8 mouse cellular contexts compared by ENCODE assay signal in genomic region chr13:24135282-24136230, GRCm38 (mm10).
DNase-seq lines count a peak whose midpoint lies in the region; ATAC-seq and TF ChIP-seq lines count a peak whose summit lies in the region.
"Had no signal": no experiment of that assay in that cellular context is flagged by ENCODE, and none has a peak within 500 bp of the region (broad histone marks: within the 10 kb centered on the region; RNA-seq: fewer than 3 reads in every experiment).

No protein-coding gene starts in this region.

- H3K4me1 ChIP-seq in heart, adult 2 months (ENCODE audit: control insufficient read depth, insufficient read depth, low read length): no peaks in the 10 kb centered on the region
- peaks cover 12% of the 10 kb centered on the region for H3K4me1 ChIP-seq in kidney, embryonic 16.5 days (ENCODE audit: insufficient read depth, low read length)
- peaks cover 11% of the 10 kb centered on the region; the same call in 1 of the 2 replicates for H3K4me1 ChIP-seq in neural tube, embryonic 12.5 days
- H3K4me1 ChIP-seq in forebrain, embryonic 12.5 days: peaks cover 12% of the 10 kb centered on the region; the same call in 1 of the 2 replicates
- H3K4me1 ChIP-seq: megakaryocyte, embryonic 14.5 days had no signal

- no peaks in the 10 kb centered on the region for H3K79me2 ChIP-seq in heart, adult 2 months (replicated peaks; ENCODE audit: control insufficient read depth, insufficient read depth, low read length)

- WGBS in heart, adult 2 months: 61% methylated on average over 21 of the region's 21 CpGs
- WGBS in kidney, embryonic 16.5 days: 11% methylated on average over 21 of the region's 21 CpGs
- WGBS in neural tube, embryonic 12.5 days: 46% methylated on average over 21 of the region's 21 CpGs
- WGBS in forebrain, embryonic 12.5 days: 58% methylated on average over 21 of the region's 21 CpGs

- DNase-seq in ovary, adult 18-20 months (ENCODE audit: low spot score): peak; percentile 5
- DNase-seq in ovary, postnatal 10 days (ENCODE audit: low spot score): no peak
- peak; percentile 23 to 27 for DNase-seq in heart, adult 2 months
- no peak for DNase-seq in cerebellum, adult 11 months

- no peaks in the 10 kb centered on the region for H3K36me3 ChIP-seq in heart, adult 2 months (ENCODE audit: control insufficient read depth, insufficient read depth, low read length)
- 0 out of 2 replicates have a peak, but pooled peaks cover 3% of the 10 kb centered on the region for H3K36me3 ChIP-seq in kidney, embryonic 16.5 days (ENCODE audit: insufficient read depth, low read length)
- H3K36me3 ChIP-seq in neural tube, embryonic 12.5 days: no peaks in the 10 kb centered on the region
- no peaks in the 10 kb centered on the region for H3K36me3 ChIP-seq in forebrain, embryonic 12.5 days (replicated peaks)

- no peaks in the 10 kb centered on the region for H3K27me3 ChIP-seq in heart, adult 2 months (ENCODE audit: control insufficient read depth, insufficient read depth, low read length)
- no peaks in the 10 kb centered on the region for H3K27me3 ChIP-seq in kidney, embryonic 16.5 days (ENCODE audit: insufficient read depth, low read length)
- H3K27me3 ChIP-seq in neural tube, embryonic 12.5 days (replicated peaks): no peaks in the 10 kb centered on the region
- no peaks in the 10 kb centered on the region for H3K27me3 ChIP-seq in forebrain, embryonic 12.5 days

- H3K4me2 ChIP-seq in kidney, embryonic 16.5 days (replicated peaks; ENCODE audit: low read depth, low read length): peak overlapping the region; percentile 35
- H3K4me2 ChIP-seq in neural tube, embryonic 12.5 days (replicated peaks): peak overlapping the region; percentile 29; the same call in 1 of the 2 replicates
- no peak overlapping the region for H3K4me2 ChIP-seq in forebrain, embryonic 12.5 days

- no peak for TF ChIP-seq EP300 in heart, adult 2 months (IDR thresholded peaks at IDR 0.05; ENCODE audit: insufficient read depth, low read depth, low read length)

- TF ChIP-seq POLR2A in heart, adult 2 months (IDR thresholded peaks at IDR 0.05; ENCODE audit: insufficient read depth, low read depth, low read length): no peak

- H3K9ac ChIP-seq in heart, adult 2 months (ENCODE audit: low read depth, low read length): no peak overlapping the region
- H3K9ac ChIP-seq in kidney, embryonic 16.5 days (replicated peaks; ENCODE audit: low read length): no peak overlapping the region
- no peak overlapping the region for H3K9ac ChIP-seq in neural tube, embryonic 12.5 days
- H3K9ac ChIP-seq in forebrain, embryonic 12.5 days: no peak overlapping the region

- H3K4me3 ChIP-seq in heart, adult 2 months: no peak overlapping the region
- H3K4me3 ChIP-seq in kidney, embryonic 16.5 days (ENCODE audit: low read length): no peak overlapping the region
- H3K4me3 ChIP-seq in neural tube, embryonic 12.5 days: no peak overlapping the region
- H3K4me3 ChIP-seq in forebrain, embryonic 12.5 days (replicated peaks): no peak overlapping the region
- H3K4me3 ChIP-seq: megakaryocyte, embryonic 14.5 days had no signal

- peak; percentile 83 for ATAC-seq in kidney, embryonic 16.5 days (ENCODE audit: low FRiP score, low TSS enrichment)
- no peak for ATAC-seq in neural tube, embryonic 12.5 days (ENCODE audit: low FRiP score, low read depth)
- ATAC-seq in forebrain, embryonic 12.5 days (ENCODE audit: low FRiP score): no peak

- no peak overlapping the region for H3K27ac ChIP-seq in heart, adult 2 months
- peak overlapping the region; percentile 61 for H3K27ac ChIP-seq in kidney, embryonic 16.5 days (ENCODE audit: low read length)
- no peak overlapping the region for H3K27ac ChIP-seq in neural tube, embryonic 12.5 days
- no peak overlapping the region for H3K27ac ChIP-seq in forebrain, embryonic 12.5 days

- peak; percentile 13; the same call in 1 of the 2 replicates for TF ChIP-seq CTCF in heart, adult 2 months (IDR thresholded peaks at IDR 0.05)

- intact Hi-C loops in heart, adult 2 months (cut with DNase I): no loop called here

- H3K9me3 ChIP-seq in kidney, embryonic 16.5 days (ENCODE audit: low read length): no peaks in the 10 kb centered on the region
- H3K9me3 ChIP-seq in neural tube, embryonic 12.5 days: no peaks in the 10 kb centered on the region
- no peaks in the 10 kb centered on the region for H3K9me3 ChIP-seq in forebrain, embryonic 12.5 days
- H3K9me3 ChIP-seq: megakaryocyte, embryonic 14.5 days had no signal

Comparison
In these comparisons a context has a peak if more than half of its experiments do, and no peak if none do; other contexts are left out.
1. DNase-seq: peak in ovary, adult 18-20 months (single experiment) and heart, adult 2 months (2 of 2); none in ovary, postnatal 10 days (single experiment) and cerebellum, adult 11 months (single experiment).